Mouse (Mus musculus) small intestine, adult 2 months (tissue): ENCODE data around the gene Rai1. TPM values are rescaled to one million over a fixed set of nuclear protein-coding genes. Genes with fewer than 3 reads are reported as not detected.

Experiments
- H3K27ac ChIP-seq: fragments of 200-500 bp; 2 replicates; pipeline ENCODE4 v1.5.1; 2012; ENCODE audit warnings: low read depth, low read length, control low read depth, inconsistent platforms; ENCODE audit not compliant: insufficient read depth
- H3K27me3 ChIP-seq: fragments of 200-500 bp; 2 replicates; pipeline ENCODE4 v1.6.1; 2012; ENCODE audit warnings: mild to moderate bottlenecking, moderate library complexity, low read length, inconsistent platforms; ENCODE audit not compliant: control insufficient read depth, insufficient read depth
- H3K36me3 ChIP-seq: fragments of 200-500 bp; 2 replicates; pipeline ENCODE4 v1.6.1; 2012; ENCODE audit warnings: mild to moderate bottlenecking, low read length, control low read depth, inconsistent platforms; ENCODE audit not compliant: control insufficient read depth, insufficient read depth
- H3K4me1 ChIP-seq: fragments of 200-500 bp; 2 replicates; pipeline ENCODE4 v1.6.1; 2012; ENCODE audit warnings: low read length, inconsistent platforms, mixed read lengths; ENCODE audit not compliant: control insufficient read depth, insufficient read depth, insufficient read length
- H3K4me3 ChIP-seq: fragments of 200-500 bp; 2 replicates; pipeline ENCODE4 v1.5.1; 2012; ENCODE audit warnings: low read depth, mild to moderate bottlenecking, control low read depth, inconsistent platforms, low read length, moderate library complexity
- CTCF ChIP-seq: fragments of 200-500 bp; IDR thresholded peaks from 2 replicates; pipeline ENCODE4 v1.5.1; 2012; ENCODE audit warnings: low read depth, mild to moderate bottlenecking, control low read depth, inconsistent platforms, low read length, moderate library complexity, mixed read lengths; ENCODE audit not compliant: insufficient replicate concordance, insufficient read length; ENCODE audit errors: extremely low read depth
- POLR2A ChIP-seq: fragments of 200-500 bp; IDR thresholded peaks from 2 replicates; pipeline ENCODE4 v1.6.1; 2012; ENCODE audit warnings: low read depth, mild to moderate bottlenecking, control low read depth, inconsistent platforms, low read length, moderate library complexity
- WGBS: fragments of 180-500 bp; shearing (Covaris S2); methylation state at CpG from one replicate; pipeline ENCODE4 v1.1.7; 2018; 5-methylcytosine and 5-hydroxymethylcytosine counted together
- polyA plus RNA-seq: library from polyadenylated mRNA; depleted of rRNA; stranded (reverse); fragments of >200 nt; gene quantifications from 2 replicates; pipeline ENCODE4 v1.2.3, GENCODE M21; 2012

Rai1 gene
- polyA plus RNA-seq, 1 experiment, result 24.3 TPM

DNA sequence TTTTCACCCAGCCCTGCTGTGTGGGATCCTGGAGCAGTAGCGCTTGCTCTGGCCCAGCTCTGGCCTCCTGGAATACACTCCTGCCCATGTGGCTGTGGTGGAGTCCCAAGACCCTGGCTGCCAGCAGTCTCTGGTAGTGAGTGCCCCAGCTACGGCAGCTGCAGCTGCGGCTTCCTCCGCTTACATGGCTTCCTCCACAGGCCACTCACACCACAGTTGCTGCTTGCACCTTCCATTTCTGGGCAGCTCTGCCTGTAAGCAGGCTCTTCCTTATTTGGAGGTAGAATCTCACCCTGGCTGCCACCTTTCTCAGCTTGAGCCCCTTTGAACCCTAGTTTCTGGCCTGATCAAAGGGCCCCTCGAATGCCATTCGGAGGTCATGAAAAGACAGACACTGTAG is 25.7 kb downstream of the Rai1 start:
- no peaks in the 10 kb centered on the region for H3K27me3 ChIP-seq
- H3K4me1 ChIP-seq, result peaks cover 9% of the 10 kb centered on the region; the same call in 1 of the 2 replicates
- 69% methylated on average over 6 of the region's 6 CpGs for WGBS
- H3K36me3 ChIP-seq, result no peaks in the 10 kb centered on the region
- no peak for TF ChIP-seq CTCF
- TF ChIP-seq POLR2A, result no peak
- no peak overlapping the region for H3K4me3 ChIP-seq
- no peak overlapping the region for H3K27ac ChIP-seq

DNA sequence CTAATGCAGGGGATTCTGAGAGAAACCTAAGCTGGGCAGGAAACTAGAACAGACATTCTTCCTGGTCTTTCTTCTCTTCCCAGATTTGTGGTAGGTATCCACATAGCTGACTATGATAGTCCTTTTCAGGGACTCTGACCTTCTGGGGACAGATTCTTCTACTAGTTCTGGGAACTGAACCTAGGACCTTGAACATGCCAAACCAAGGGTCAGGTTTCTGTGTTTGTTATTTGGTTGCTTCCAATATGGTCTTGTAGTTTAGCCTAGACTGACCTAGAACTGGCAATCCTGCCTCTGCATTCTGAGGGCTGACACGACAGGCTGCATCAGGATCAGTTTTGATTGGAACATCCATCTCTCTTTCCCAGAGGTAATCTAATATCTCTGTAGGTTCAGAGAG is 27.2 kb downstream of the Rai1 start:
- Histone ChIP-seq H3K36me3 (no peaks in the 10 kb centered on the region), H3K4me1 (peaks cover 7% of the 10 kb centered on the region; the same call in 1 of the 2 replicates), H3K27ac (no peak overlapping the region), H3K4me3 (no peak overlapping the region), H3K27me3 (no peaks in the 10 kb centered on the region)
- WGBS, result 88% methylated on average over 1 of the region's 1 CpGs
- TF ChIP-seq CTCF (no peak), POLR2A (no peak)

DNA sequence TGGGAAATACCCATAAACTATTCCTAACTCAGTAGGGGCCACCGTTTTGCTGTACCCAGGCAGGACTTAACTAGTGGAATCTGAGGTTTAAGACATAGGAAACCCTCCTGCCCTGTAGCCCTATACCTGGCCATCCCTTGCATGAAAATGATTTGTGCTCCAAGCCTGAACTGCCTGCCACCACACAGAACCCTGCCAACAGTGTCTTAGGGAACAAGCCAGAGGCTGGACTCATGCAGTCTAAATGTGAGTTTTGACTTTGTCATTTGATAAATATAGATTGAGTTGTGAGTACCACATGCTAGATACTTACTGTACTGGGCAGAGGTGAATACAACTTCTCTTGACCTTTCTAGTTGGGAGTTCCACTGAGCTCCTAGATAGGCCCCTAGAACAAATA is 31.7 kb downstream of the Rai1 start:
- Histone ChIP-seq H3K36me3 (no peaks in the 10 kb centered on the region), H3K4me1 (peaks cover 10% of the 10 kb centered on the region), H3K27ac (no peak overlapping the region), H3K4me3 (no peak overlapping the region), H3K27me3 (no peaks in the 10 kb centered on the region)
- WGBS, result 66% methylated on average over 1 of the region's 1 CpGs
- TF ChIP-seq CTCF, result no peak
- TF ChIP-seq POLR2A, result no peak

GRCm38 (mm10) chr11:60137170-60137569 is 32.4 kb downstream of the Rai1 start:
- no peak overlapping the region for H3K27ac ChIP-seq
- H3K4me3 ChIP-seq, result no peak overlapping the region
- no peaks in the 10 kb centered on the region for H3K36me3 ChIP-seq
- TF ChIP-seq CTCF (no peak), POLR2A (no peak)
- peaks cover 10% of the 10 kb centered on the region for H3K4me1 ChIP-seq
- H3K27me3 ChIP-seq, result no peaks in the 10 kb centered on the region

DNA sequence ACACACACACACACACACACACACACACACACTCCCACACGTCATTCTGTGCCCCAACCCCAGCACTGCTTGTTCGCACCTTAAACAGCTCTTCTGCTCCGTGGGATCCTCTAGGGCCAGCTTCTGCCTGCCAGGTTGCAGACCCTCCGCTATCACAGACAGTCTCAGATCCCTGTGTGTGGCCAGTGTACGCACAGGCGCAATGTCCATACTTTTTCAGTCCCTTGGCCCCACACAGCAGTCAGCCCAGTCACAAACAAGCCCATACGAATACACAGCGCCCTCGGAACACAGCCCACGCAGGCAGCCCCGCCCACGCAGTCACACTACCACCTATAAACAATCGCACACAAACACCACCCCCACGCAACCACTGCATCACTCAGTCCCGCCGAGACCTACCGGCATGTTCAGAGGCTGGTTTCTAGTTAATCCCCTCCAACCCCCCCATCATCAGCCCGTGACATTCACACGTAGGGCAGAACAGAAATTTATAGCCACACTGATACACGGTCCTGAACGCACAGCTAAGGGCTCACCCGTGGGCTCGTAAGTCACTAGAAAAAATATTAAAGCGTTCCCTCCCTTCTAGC is 34.4 kb downstream of the Rai1 start:
- TF ChIP-seq CTCF (no peak), POLR2A (no peak)
- WGBS, result 25% methylated on average over 24 of the region's 24 CpGs
- peak overlapping the region; percentile 65 for H3K4me3 ChIP-seq
- H3K36me3 ChIP-seq, result no peaks in the 10 kb centered on the region
- H3K27me3 ChIP-seq, result no peaks in the 10 kb centered on the region
- peaks cover 3% of the 10 kb centered on the region; the same call in 1 of the 2 replicates for H3K4me1 ChIP-seq
- H3K27ac ChIP-seq, result no peak overlapping the region

GRCm38 (mm10) chr11:60139734-60140371 is 35.0 kb downstream of the Rai1 start:
- Histone ChIP-seq H3K27me3 (no peaks in the 10 kb centered on the region), H3K4me1 (peaks cover 3% of the 10 kb centered on the region; the same call in 1 of the 2 replicates), H3K36me3 (0 out of 2 replicates have a peak, but pooled peaks cover 2% of the 10 kb centered on the region), H3K4me3 (peak overlapping the region; percentile 65), H3K27ac (no peak overlapping the region)
- TF ChIP-seq CTCF (no peak), POLR2A (no peak)
- 2% methylated on average over 66 of the region's 66 CpGs for WGBS

- Histone ChIP-seq H3K36me3 (0 out of 2 replicates have a peak, but pooled peaks cover 2% of the 10 kb centered on the region), H3K4me3 (0 out of 2 replicates have a peak overlapping the region, but pooled peaks have one; percentile 0), H3K27me3 (no peaks in the 10 kb centered on the region), H3K27ac (no peak overlapping the region), H3K4me1 (peaks cover 3% of the 10 kb centered on the region; the same call in 1 of the 2 replicates)
- 58% methylated on average over 30 of the region's 32 CpGs for WGBS
- TF ChIP-seq POLR2A (no peak), CTCF (no peak)
Observed at GRCm38 (mm10) chr11:60140586-60141284, 35.9 kb downstream of the Rai1 start.
